Mouse (Mus musculus): ENCODE measurements around the gene Mapk1ip1l. TPM values are rescaled to one million over a fixed set of nuclear protein-coding genes. Genes with fewer than 3 reads are reported as not detected.
"Not testable (repeated sequence)": the region's sequence is repeated elsewhere in the genome, so short reads cannot be mapped to it uniquely, and the experiment has no call there.

Gene Mapk1ip1l
- total and polyA plus RNA-seq, 3 experiments: 14.6 to 34.2 (median 29.8) TPM

DNA sequence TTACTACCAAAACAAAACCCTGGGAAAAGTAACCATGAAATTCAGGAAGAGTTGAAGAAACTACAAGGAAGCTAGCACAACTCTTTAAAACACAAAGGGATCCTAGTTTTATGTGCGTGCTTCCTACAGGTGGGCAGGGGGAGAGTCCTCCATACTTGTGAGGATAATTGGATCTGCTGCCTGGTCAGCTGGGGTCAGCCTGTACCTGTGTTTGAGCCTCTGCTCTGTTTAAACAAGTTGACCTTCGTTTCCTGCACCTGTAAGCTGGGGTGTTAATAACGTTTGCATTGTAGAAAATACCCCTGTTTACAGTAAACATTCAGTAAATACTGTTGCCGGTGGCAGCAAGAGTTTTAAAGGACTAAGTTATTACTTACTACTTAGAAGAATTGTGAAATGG, 7.9 kb downstream of the Mapk1ip1l start:
- no peaks in the 10 kb centered on the region for H3K27me3 ChIP-seq (ENCODE audit: control insufficient read depth, insufficient read depth, low read length)
- no peak for DNase-seq
- peaks cover 10% of the 10 kb centered on the region for H3K79me2 ChIP-seq (replicated peaks; ENCODE audit: control insufficient read depth, insufficient read depth, low read length)
- no peak for TF ChIP-seq EP300 (IDR thresholded peaks at IDR 0.05; ENCODE audit: insufficient read depth, low read depth, low read length)
- no peak for TF ChIP-seq POLR2A (IDR thresholded peaks at IDR 0.05; ENCODE audit: insufficient read depth, low read depth, low read length)
- TF ChIP-seq CTCF (IDR thresholded peaks at IDR 0.05): no peak
- intact Hi-C loops (cut with DNase I): no loop called here
- H3K9ac ChIP-seq (ENCODE audit: low read depth, low read length): no peak overlapping the region
- peaks cover 7% of the 10 kb centered on the region for H3K36me3 ChIP-seq (ENCODE audit: control insufficient read depth, insufficient read depth, low read length)
- H3K27ac ChIP-seq: no peak overlapping the region
- 80% methylated on average over 4 of the region's 4 CpGs for WGBS
- no peak overlapping the region for H3K4me3 ChIP-seq
- peaks cover 4% of the 10 kb centered on the region for H3K4me1 ChIP-seq (ENCODE audit: control insufficient read depth, insufficient read depth, low read length)

DNA sequence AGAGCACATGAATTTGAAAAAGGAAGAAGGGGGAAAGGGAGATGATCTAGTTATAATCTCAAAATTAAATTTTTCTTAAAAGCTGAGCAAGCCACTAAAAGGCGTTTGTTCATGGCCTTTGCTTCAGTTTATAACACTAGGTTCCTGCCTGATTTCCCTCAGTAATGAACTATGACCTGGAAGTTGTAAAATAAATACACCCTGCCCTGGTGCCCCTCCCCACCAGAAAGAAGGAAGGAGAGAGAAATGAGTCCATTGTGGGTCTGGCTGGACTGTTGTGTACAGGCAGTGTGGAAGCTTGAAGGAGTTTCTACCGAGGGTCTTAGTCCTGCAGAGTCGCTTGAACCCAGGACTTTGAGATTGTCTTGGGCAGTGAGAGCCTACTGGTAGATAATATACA, 9.6 kb downstream of the Mapk1ip1l start:
- Histone ChIP-seq H3K27ac (no peak overlapping the region), H3K79me2 (replicated peaks; ENCODE audit: control insufficient read depth, insufficient read depth, low read length) (peaks cover 7% of the 10 kb centered on the region), H3K27me3 (ENCODE audit: control insufficient read depth, insufficient read depth, low read length) (no peaks in the 10 kb centered on the region), H3K9ac (ENCODE audit: low read depth, low read length) (no peak overlapping the region), H3K36me3 (ENCODE audit: control insufficient read depth, insufficient read depth, low read length) (peaks cover 4% of the 10 kb centered on the region), H3K4me3 (no peak overlapping the region), H3K4me1 (ENCODE audit: control insufficient read depth, insufficient read depth, low read length) (peaks cover 4% of the 10 kb centered on the region)
- TF ChIP-seq EP300 (IDR thresholded peaks at IDR 0.05; ENCODE audit: insufficient read depth, low read depth, low read length): no peak
- no peak for TF ChIP-seq POLR2A (IDR thresholded peaks at IDR 0.05; ENCODE audit: insufficient read depth, low read depth, low read length)
- no peak for TF ChIP-seq CTCF (IDR thresholded peaks at IDR 0.05)
- DNase-seq: no peak
- intact Hi-C loops (cut with DNase I): no loop called here
- 73% methylated on average over 3 of the region's 3 CpGs for WGBS

DNA sequence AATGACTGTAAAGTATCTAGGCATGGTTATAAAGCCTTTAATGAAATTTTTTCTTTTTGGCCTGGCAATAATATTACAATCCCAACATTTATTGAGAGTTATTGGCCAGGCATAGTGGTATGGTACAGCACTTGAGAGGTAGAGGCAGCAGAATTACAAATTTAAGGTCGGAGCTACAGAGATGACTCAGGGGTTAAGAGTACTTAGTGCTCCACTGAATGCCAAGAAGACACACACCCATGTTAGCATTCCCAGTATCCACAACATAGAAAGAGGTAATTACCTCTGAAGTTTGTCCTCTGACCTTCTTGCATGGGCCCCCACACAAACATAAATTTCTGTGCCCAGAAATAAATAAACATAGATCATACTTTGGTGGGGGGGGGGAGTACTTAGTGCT, 11.0 kb downstream of the Mapk1ip1l start:
- Histone ChIP-seq H3K79me2 (replicated peaks; ENCODE audit: control insufficient read depth, insufficient read depth, low read length) (peaks cover 2% of the 10 kb centered on the region), H3K9ac (ENCODE audit: low read depth, low read length) (no peak overlapping the region), H3K36me3 (ENCODE audit: control insufficient read depth, insufficient read depth, low read length) (no peaks in the 10 kb centered on the region; the same call in none of the 2 replicates), H3K4me1 (ENCODE audit: control insufficient read depth, insufficient read depth, low read length) (peaks cover 2% of the 10 kb centered on the region; the same call in 1 of the 2 replicates), H3K4me3 (no peak overlapping the region), H3K27ac (no peak overlapping the region), H3K27me3 (ENCODE audit: control insufficient read depth, insufficient read depth, low read length) (no peaks in the 10 kb centered on the region)
- intact Hi-C loops (cut with DNase I): no loop called here
- TF ChIP-seq CTCF (IDR thresholded peaks at IDR 0.05): no peak
- TF ChIP-seq EP300 (IDR thresholded peaks at IDR 0.05; ENCODE audit: insufficient read depth, low read depth, low read length): no peak
- TF ChIP-seq POLR2A (IDR thresholded peaks at IDR 0.05; ENCODE audit: insufficient read depth, low read depth, low read length): no peak
- DNase-seq: no peak
- 83% methylated on average over 1 of the region's 1 CpGs for WGBS

DNA sequence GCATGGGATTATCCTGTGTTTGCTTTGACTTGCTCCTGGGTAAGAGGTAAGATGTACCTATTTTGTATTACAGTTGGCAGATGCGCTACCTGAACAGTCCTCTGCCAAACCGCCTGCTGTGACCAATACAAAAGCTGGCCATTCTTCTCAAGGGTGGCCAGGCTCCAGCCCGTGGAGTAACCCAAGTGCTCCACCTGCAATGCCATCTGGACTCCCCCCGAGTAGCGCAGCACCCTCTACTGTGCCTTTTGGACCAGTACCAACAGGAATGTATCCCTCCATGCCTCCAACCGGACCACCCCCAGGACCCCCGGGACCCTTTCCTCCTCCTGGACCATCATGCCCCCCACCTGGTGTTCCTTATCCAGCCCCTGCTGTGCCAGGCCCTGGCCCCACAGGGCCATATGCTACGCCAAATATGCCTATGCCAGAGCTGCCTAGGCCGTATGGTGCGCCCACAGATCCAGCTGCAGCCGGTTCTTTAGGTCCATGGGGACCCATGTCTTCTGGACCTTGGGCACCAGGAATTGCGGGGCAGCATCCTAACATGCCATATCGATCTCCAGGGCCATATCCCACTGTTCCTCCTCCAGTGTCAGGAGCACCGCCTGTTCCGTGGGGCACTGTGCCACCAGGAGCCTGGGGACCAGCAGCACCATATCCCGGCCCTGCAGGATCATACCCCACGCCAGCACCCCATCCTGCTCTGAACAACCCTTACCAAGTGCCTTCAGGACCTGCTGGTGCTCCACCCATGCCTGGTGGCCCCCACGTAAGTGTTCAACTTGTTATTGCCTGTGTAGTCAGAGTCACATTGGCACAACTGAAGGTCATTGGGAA, 12.5 kb downstream of the Mapk1ip1l start:
- H3K4me1 ChIP-seq (ENCODE audit: control insufficient read depth, insufficient read depth, low read length): no peaks in the 10 kb centered on the region
- H3K27ac ChIP-seq: no peak overlapping the region
- H3K36me3 ChIP-seq (ENCODE audit: control insufficient read depth, insufficient read depth, low read length): no peaks in the 10 kb centered on the region; the same call in none of the 2 replicates
- WGBS: 94% methylated on average over 18 of the region's 18 CpGs
- no peaks in the 10 kb centered on the region; the same call in 1 of the 2 replicates for H3K79me2 ChIP-seq (replicated peaks; ENCODE audit: control insufficient read depth, insufficient read depth, low read length)
- H3K4me3 ChIP-seq: no peak overlapping the region
- no peak overlapping the region for H3K9ac ChIP-seq (ENCODE audit: low read depth, low read length)
- TF ChIP-seq POLR2A (IDR thresholded peaks at IDR 0.05; ENCODE audit: insufficient read depth, low read depth, low read length): no peak
- TF ChIP-seq EP300 (IDR thresholded peaks at IDR 0.05; ENCODE audit: insufficient read depth, low read depth, low read length): no peak
- TF ChIP-seq CTCF (IDR thresholded peaks at IDR 0.05): no peak
- intact Hi-C loops (cut with DNase I): no loop called here
- no peak for DNase-seq
- no peaks in the 10 kb centered on the region for H3K27me3 ChIP-seq (ENCODE audit: control insufficient read depth, insufficient read depth, low read length)

DNA sequence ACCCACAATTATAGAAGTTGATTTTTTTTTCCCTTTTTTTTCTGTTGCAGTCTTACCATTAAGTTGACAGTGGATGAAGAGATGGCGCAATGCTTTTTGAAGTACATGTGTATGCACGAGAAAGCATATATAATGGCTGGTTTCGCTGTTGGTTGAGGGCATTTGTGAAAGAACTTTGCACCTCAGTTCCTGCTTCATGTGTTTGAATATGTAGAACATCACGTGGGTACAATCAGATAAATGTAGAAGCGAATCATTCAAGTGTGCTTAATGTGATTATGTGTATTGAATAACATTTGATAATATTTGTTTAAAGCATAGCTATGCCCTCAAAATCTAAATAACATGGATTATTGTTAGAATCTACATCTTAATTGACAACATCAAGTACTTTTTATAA, 21.3 kb downstream of the Mapk1ip1l start:
- 90% methylated on average over 5 of the region's 5 CpGs for WGBS

DNA sequence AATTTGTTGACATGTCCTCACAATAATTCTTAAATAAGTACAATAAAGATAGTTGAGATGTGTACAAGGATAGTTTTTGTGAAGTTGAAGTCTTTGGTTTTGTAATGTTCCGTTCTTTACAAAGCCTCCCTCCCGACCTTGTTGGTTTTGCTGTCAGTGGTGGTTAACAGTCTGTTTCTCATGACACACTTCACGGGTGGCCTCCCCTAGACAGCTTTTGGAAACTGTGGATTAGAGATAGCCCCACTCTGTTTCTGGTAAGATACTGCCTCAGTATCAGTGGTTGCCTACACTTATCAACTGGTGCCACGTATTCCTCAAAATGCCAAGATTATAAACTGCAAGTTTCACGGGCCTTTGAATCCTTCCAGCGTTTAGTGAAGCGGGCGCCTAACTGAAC, 23.5 kb downstream of the Mapk1ip1l start:
- WGBS: 84% methylated on average over 7 of the region's 8 CpGs
- H3K9ac ChIP-seq (ENCODE audit: low read depth, low read length); H3K27ac ChIP-seq; H3K36me3 ChIP-seq (ENCODE audit: control insufficient read depth, insufficient read depth, low read length); intact Hi-C loops (cut with DNase I); H3K79me2 ChIP-seq (replicated peaks; ENCODE audit: control insufficient read depth, insufficient read depth, low read length); H3K27me3 ChIP-seq (ENCODE audit: control insufficient read depth, insufficient read depth, low read length); DNase-seq; H3K4me3 ChIP-seq; H3K4me1 ChIP-seq (ENCODE audit: control insufficient read depth, insufficient read depth, low read length): not testable (repeated sequence)

More for the DNA sequence above, 21.3 kb downstream of the Mapk1ip1l start:
- no peak for DNase-seq
- Histone ChIP-seq H3K79me2 (replicated peaks; ENCODE audit: control insufficient read depth, insufficient read depth, low read length) (no peaks in the 10 kb centered on the region), H3K4me1 (ENCODE audit: control insufficient read depth, insufficient read depth, low read length) (no peaks in the 10 kb centered on the region), H3K27me3 (ENCODE audit: control insufficient read depth, insufficient read depth, low read length) (no peaks in the 10 kb centered on the region), H3K9ac (ENCODE audit: low read depth, low read length) (no peak overlapping the region), H3K36me3 (ENCODE audit: control insufficient read depth, insufficient read depth, low read length) (no peaks in the 10 kb centered on the region; the same call in 1 of the 2 replicates), H3K27ac (no peak overlapping the region), H3K4me3 (no peak overlapping the region)
- no peak for TF ChIP-seq POLR2A (IDR thresholded peaks at IDR 0.05; ENCODE audit: insufficient read depth, low read depth, low read length)
- TF ChIP-seq EP300 (IDR thresholded peaks at IDR 0.05; ENCODE audit: insufficient read depth, low read depth, low read length): no peak
- no peak for TF ChIP-seq CTCF (IDR thresholded peaks at IDR 0.05)
- intact Hi-C loops (cut with DNase I): no loop called here
